Mouse (Mus musculus): Measurements from ENCODE around the gene Slx4ip. TPM values are rescaled to one million over a fixed set of nuclear protein-coding genes. Genes with fewer than 3 reads are reported as not detected.

Gene Slx4ip
- total RNA-seq, 2 experiments from 2014 or later = 2.6 to 4.8 TPM

DNA sequence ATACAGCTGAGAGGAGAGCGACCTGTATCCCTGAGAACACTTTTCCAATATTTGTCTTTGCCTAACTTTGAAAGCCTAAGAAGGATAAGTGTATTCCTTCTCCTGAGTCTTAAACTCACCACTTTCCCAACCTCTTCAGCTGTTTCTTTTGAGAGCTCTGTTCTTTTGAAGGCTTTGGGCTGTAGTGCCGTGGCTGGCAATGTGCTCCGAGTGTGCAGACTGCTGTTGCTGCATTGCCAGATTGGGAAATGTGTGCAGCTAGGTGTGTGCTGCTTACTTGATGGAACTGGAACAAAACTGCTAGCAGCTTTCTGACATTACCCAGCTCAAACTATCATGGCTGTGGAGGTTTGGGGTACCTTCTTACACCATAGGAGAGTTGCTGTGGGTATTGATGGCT, 22.0 kb downstream of the Slx4ip start:
- intact Hi-C loops (cut with DNase I) = loop anchor here (5.0 kb wide), 3 partner anchors 199 to 1029 kb away; no protein-coding TSS in a partner anchor

DNA sequence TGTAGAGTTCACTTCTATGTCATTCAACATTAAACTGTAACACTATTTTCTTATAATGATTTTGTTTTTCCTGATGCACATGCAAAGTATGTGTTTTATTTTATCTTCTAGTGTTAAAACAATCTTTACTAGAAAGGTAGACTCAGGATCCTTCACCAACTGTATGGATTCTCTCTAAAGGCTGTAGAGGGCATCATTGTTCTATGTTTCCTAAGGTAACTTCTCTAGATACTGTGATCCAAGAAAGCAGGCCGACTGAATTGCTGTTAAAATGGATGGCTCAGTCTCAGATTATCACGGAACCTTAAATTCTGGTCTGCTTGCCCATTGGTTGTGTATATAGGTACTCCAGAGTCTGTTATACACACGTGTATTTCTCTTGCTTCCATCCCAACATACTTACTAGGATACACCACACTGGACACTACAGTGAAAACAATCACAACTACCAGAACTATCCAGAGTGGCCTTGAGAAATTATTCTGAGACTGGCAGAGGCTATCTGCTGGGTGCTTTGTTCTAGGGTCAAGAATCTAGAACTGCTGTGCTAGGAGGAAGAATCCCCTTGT, 23.4 kb downstream of the Slx4ip start:
- peak; percentile 74 for TF ChIP-seq CTCF (IDR thresholded peaks at IDR 0.05)

More for the DNA sequence above, 22.0 kb downstream of the Slx4ip start:
- no peak for TF ChIP-seq CTCF (IDR thresholded peaks at IDR 0.05)
- Histone ChIP-seq H3K4me3 (no peak overlapping the region), H3K27ac (no peak overlapping the region)
- DNase-seq = no peak

GRCm38 (mm10) chr2:136919433-136919832, 28.4 kb downstream of the Slx4ip start:
- Histone ChIP-seq H3K4me3 (no peak overlapping the region), H3K27ac (peak overlapping the region; percentile 79)
- TF ChIP-seq CTCF (IDR thresholded peaks at IDR 0.05) = no peak
- peak; percentile 49 for DNase-seq
- intact Hi-C loops (cut with DNase I) = no loop called here

More for the DNA sequence above, 23.4 kb downstream of the Slx4ip start:
- intact Hi-C loops (cut with DNase I) = loop anchor here (2.0 to 5.0 kb wide), 4 partner anchors 70 to 1028 kb away; no protein-coding TSS in a partner anchor
- Histone ChIP-seq H3K4me3 (no peak overlapping the region), H3K27ac (0 out of 2 replicates have a peak overlapping the region, but pooled peaks have one; percentile 6)
- no peak for DNase-seq

DNA sequence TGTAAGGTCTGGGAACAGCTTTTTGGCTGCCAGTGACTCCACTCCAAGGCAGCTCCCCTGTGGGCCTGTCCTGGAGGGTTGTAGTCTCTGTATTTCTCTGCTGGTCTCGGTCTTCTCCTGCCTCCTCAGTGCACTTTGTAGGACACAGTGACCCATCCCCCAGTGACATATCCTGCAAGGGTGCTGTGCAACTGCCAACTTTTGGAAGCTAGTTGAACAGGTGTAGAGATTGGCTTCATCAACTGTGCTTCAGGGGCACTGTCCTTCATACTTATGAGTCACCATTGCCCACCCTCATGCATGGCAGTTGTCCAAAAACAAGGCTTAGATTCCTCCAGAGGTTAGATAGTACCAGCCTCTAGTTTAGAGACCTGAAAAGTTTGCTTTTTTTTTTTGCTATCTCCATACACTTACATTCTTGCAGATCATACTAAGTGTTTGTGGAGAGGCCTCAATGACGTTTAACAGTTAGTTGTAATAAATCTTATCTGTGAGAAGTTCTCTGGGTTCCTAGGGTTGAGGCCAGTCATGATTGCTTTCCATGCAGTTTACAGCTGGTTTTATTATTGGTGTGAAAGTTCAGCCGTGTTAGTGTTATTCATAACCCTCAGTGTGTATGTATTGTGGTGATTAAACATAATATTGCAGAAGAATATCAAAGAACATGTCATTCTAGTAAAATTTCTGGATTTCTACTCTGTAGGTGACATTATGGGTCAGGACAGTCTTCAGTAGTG, 29.4 kb downstream of the Slx4ip start:
- intact Hi-C loops (cut with DNase I) = no loop called here
- Histone ChIP-seq H3K4me3 (no peak overlapping the region), H3K27ac (peak overlapping the region; percentile 79)
- no peak for TF ChIP-seq CTCF (IDR thresholded peaks at IDR 0.05)
- peak; percentile 41 for DNase-seq

DNA sequence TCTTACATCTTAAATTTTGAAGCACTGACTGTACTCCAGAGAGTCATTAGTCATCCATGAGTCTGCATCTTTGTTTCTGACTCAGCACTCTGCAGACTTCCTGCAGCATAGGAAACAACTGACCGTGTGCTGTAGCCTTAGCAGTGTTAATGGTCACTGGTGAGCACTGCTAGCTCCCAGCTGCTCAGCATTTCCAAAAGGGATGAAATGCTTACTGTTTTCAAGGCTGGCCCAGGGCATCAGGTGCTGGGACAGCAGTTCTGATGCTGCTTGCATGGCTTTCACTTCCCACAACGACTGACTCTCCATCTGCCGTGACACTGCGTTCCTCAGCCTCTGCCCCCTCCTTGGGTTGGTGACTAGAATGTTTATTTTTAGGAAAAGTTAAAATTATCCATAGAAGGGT, 30.0 kb downstream of the Slx4ip start:
- peak overlapping the region; percentile 79 for H3K27ac ChIP-seq
- TF ChIP-seq CTCF (IDR thresholded peaks at IDR 0.05) = no peak
- intact Hi-C loops (cut with DNase I) = no loop called here
- H3K4me3 ChIP-seq = peak overlapping the region; percentile 40
- DNase-seq = peak; percentile 21

GRCm38 (mm10) chr2:136936391-136937288, 45.6 kb downstream of the Slx4ip start:
- TF ChIP-seq CTCF (IDR thresholded peaks at IDR 0.05) = no peak
- DNase-seq = no peak
- intact Hi-C loops (cut with DNase I) = no loop called here
- H3K4me3 ChIP-seq = no peak overlapping the region
- H3K27ac ChIP-seq = no peak overlapping the region

DNA sequence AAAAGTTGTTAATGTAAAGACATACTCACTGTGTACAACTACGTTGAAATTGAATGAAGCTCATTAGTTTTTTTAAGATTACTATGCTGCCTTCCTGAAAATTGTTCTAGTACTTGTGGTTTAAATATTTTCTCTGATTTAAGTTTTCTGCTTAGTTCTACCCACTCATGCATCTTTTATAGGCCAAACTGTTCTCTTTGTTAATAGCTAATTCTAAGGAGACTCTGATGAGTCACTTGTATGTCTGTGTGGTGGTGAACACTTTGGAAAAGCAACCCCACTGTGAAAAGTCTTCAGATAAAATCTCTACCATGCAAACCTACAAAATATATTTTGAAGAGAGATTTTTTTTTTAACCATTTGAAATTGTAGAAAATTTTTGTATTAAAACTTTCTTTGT, 47.2 kb downstream of the Slx4ip start:
- intact Hi-C loops (cut with DNase I) = no loop called here
- no peak for TF ChIP-seq CTCF (IDR thresholded peaks at IDR 0.05)
- DNase-seq = no peak
- H3K4me3 ChIP-seq = no peak overlapping the region
- no peak overlapping the region for H3K27ac ChIP-seq

DNA sequence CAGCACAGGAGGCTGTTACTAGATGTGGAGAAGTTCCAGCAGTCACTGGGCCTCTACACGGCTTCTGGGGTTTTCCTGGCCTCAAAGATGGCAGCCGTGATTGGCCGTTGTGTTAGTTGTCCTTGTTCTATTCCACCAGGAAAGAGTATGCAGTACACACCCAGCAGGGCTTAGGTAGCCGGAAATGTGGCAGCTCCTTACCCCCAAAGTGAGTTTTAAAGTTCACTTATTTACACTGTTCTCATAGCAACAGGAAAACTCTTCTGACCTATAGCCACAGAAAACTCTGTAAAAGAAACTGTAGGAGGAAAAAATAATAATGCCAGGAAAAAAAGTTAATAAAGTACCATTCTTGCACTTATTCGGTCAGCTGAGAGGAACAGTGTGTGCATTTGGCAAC, 55.3 kb downstream of the Slx4ip start:
- no peak overlapping the region for H3K4me3 ChIP-seq
- intact Hi-C loops (cut with DNase I) = no loop called here
- H3K27ac ChIP-seq = peak overlapping the region; percentile 90
- no peak for TF ChIP-seq CTCF (IDR thresholded peaks at IDR 0.05)
- no peak for DNase-seq

GRCm38 (mm10) chr2:136947500-136947899, 56.5 kb downstream of the Slx4ip start:
- H3K27ac ChIP-seq = peak overlapping the region; percentile 90
- no peak for TF ChIP-seq CTCF (IDR thresholded peaks at IDR 0.05)
- no peak for DNase-seq
- intact Hi-C loops (cut with DNase I) = no loop called here
- H3K4me3 ChIP-seq = no peak overlapping the region

GRCm38 (mm10) chr2:136947937-136948336, 56.9 kb downstream of the Slx4ip start:
- DNase-seq = peak; percentile 50
- no peak for TF ChIP-seq CTCF (IDR thresholded peaks at IDR 0.05)

DNA sequence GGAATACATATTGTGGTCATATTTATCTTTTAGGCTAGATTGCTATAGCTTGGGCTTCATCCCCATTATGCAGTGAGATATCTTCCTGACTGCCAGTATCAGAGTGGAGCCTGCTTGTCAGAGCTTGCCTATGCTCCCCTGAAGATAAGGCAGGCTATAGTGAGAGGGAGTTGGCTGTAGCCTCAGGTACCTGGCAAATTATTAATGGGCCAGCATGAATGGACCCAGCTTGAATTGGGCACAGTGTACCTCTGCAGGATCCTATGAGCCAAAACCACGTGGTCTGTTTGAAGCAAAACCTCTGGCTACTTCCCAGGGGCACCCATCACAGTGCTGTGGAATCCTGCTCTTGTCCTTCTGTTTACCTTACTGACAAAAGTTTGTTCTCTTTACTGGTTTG, 61.2 kb downstream of the Slx4ip start:
- intact Hi-C loops (cut with DNase I) = no loop called here

More at GRCm38 (mm10) chr2:136947937-136948336, 56.9 kb downstream of the Slx4ip start:
- H3K27ac ChIP-seq = peak overlapping the region; percentile 90
- H3K4me3 ChIP-seq = peak overlapping the region; percentile 13
- intact Hi-C loops (cut with DNase I) = no loop called here

DNA sequence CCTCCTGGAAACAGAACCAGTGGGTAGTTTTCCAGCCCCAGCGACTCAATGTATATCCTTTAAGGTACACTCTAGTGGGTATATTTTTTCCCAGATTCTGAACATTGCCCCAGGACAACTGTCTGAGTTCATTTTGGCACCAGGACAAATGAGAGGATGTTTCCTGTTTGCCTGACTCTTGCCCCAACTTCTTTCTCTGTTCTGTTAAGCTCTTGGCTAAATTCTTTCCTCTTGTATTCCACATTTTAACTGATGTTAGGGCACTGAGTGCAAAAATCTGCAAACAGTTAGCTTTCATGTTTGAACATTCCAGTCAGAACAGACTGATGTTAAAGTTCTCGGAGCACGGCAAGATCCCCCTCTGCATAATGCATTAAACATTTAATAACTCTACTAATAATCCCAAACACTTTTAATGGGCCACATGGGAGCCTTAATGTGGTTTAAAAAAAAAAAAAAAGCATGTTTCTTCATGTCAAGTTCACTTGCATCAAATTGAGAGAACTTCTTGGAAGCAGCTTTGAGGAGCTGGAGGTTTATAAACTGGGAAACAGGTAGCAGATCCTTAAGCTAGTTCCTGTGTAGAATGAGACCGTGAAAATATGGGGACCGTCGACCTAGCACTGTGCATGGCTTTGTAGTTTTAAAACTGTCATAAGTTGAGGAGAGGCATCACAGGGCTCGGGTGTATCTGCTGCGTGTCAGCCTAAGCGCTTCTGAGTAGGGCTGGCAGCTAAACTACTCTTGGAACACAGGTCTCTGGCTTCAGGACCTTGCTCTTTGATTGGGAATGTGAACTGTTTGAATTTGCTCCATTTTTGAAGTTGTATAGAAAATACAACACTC, 64.9 kb downstream of the Slx4ip start:
- intact Hi-C loops (cut with DNase I) = no loop called here
- Histone ChIP-seq H3K4me3 (no peak overlapping the region), H3K27ac (peak overlapping the region; percentile 28)
- no peak for TF ChIP-seq CTCF (IDR thresholded peaks at IDR 0.05)
- DNase-seq = no peak

More for the DNA sequence above, 61.2 kb downstream of the Slx4ip start:
- Histone ChIP-seq H3K4me3 (no peak overlapping the region), H3K27ac (peak overlapping the region; percentile 40; the same call in 1 of the 2 replicates)
- TF ChIP-seq CTCF (IDR thresholded peaks at IDR 0.05) = no peak
- no peak for DNase-seq

Measured in gastrocnemius, adult 2 months (tissue).